Mouse (Mus musculus) CH12.LX (cell line): Measurements from ENCODE around the gene Nek4. TPM values are rescaled to one million over a fixed set of nuclear protein-coding genes. Genes with fewer than 3 reads are reported as not detected.

Source experiments
- DNase-seq: peaks from one replicate; pipeline ENCODE4 v3.0.0-alpha.2; 2013; ENCODE audit errors: extremely low read depth
- H3K27ac ChIP-seq: 2 replicates; pipeline ENCODE4 v1.5.1; 2012; ENCODE audit warnings: low read depth, mild to moderate bottlenecking, control low read depth, moderate library complexity; ENCODE audit not compliant: insufficient read depth
- H3K27me3 ChIP-seq: replicated peaks from 2 replicates; pipeline ENCODE3; 2012; ENCODE audit warnings: inconsistent platforms
- H3K36me3 ChIP-seq, 2 experiments: replicated peaks in 1 of 2; 2 replicates each; pipeline versions ENCODE3 to v1.6.1; 2012; ENCODE audit warnings: inconsistent platforms in 1 of 2, low read length in 1 of 2, mild to moderate bottlenecking in 1 of 2, mixed read lengths in 1 of 2, moderate library complexity in 1 of 2; ENCODE audit not compliant: control insufficient read depth in 1 of 2, insufficient read depth in 1 of 2
- H3K4me1 ChIP-seq, 2 experiments: 2 replicates each; pipeline ENCODE4 v1.6.1; 2012; ENCODE audit warnings: inconsistent platforms in 1 of 2, moderate library complexity in 1 of 2; ENCODE audit not compliant: insufficient read depth in 2 of 2, control insufficient read depth in 1 of 2
- H3K4me2 ChIP-seq: 2 replicates; pipeline ENCODE4 v1.6.1; 2012; ENCODE audit warnings: low read depth, mild to moderate bottlenecking, control low read depth; ENCODE audit not compliant: poor library complexity, insufficient read depth, severe bottlenecking
- H3K4me3 ChIP-seq, 3 experiments: fragments of 150-350 bp in 1 of 3; sonication (generic) in 1 of 3; replicated peaks in 1 of 3; 2 replicates each; pipeline versions ENCODE3 to v1.5.1; 2011 to 2012; ENCODE audit warnings: low read depth in 2 of 3, low read length in 2 of 3, mild to moderate bottlenecking in 2 of 3, moderate library complexity in 2 of 3, control low read depth in 1 of 3, improper control_type of control experiment in 1 of 3, inconsistent platforms in 1 of 3, mixed read lengths in 1 of 3; ENCODE audit not compliant: poor library complexity in 1 of 3
- H3K79me2 ChIP-seq: replicated peaks from 2 replicates; pipeline ENCODE4 v1.6.1; 2012; ENCODE audit warnings: mild to moderate bottlenecking, moderate library complexity; ENCODE audit not compliant: control insufficient read depth, poor library complexity, insufficient read depth, severe bottlenecking; ENCODE audit errors: extremely low read depth
- H3K9ac ChIP-seq: 2 replicates; pipeline ENCODE4 v1.6.1; 2012; ENCODE audit warnings: low read depth, mild to moderate bottlenecking, control low read depth, moderate library complexity; ENCODE audit not compliant: insufficient read depth
- H3K9me3 ChIP-seq: replicated peaks from 2 replicates; pipeline ENCODE3; 2012; ENCODE audit warnings: low read length, inconsistent platforms, mixed read lengths
- CTCF ChIP-seq, 2 experiments: IDR thresholded peaks in 1 of 2; conservative IDR thresholded peaks in 1 of 2; 2 replicates each; pipeline ENCODE4 v1.5.1; 2011 to 2012; ENCODE audit warnings: low read depth in 2 of 2, low read length in 2 of 2, improper control_type of control experiment in 1 of 2, inconsistent platforms in 1 of 2, mild to moderate bottlenecking in 1 of 2, moderate library complexity in 1 of 2
- ELF1 ChIP-seq: IDR thresholded peaks from 2 replicates; pipeline ENCODE4 v1.6.1; 2014; ENCODE audit warnings: low read depth, mild to moderate bottlenecking, inconsistent platforms, low read length, improper control_type of control experiment
- EP300 ChIP-seq: IDR thresholded peaks from 2 replicates; pipeline ENCODE4 v1.6.1; 2011; ENCODE audit warnings: low read length, improper control_type of control experiment
- ETS1 ChIP-seq: conservative IDR thresholded peaks from 2 replicates; pipeline ENCODE4 v1.6.1; 2012; ENCODE audit warnings: low read depth, mild to moderate bottlenecking, inconsistent platforms, low read length, improper control_type of control experiment, moderate library complexity
- HCFC1 ChIP-seq: IDR thresholded peaks from 2 replicates; pipeline ENCODE4 v1.6.1; 2012; ENCODE audit warnings: low read depth, mild to moderate bottlenecking, inconsistent platforms, low read length, improper control_type of control experiment
- JUN ChIP-seq: IDR thresholded peaks from 2 replicates; pipeline ENCODE4 v1.6.1; 2011; ENCODE audit warnings: low read depth, mild to moderate bottlenecking, low read length, improper control_type of control experiment, moderate library complexity; ENCODE audit not compliant: insufficient read depth
- JUND ChIP-seq: conservative IDR thresholded peaks from 2 replicates; pipeline ENCODE4 v1.6.1; 2011; ENCODE audit warnings: low read depth, low read length, improper control_type of control experiment
- KAT2A ChIP-seq: IDR thresholded peaks from 2 replicates; pipeline ENCODE4 v1.6.1; 2012; ENCODE audit warnings: low read length, improper control_type of control experiment, inconsistent platforms; ENCODE audit not compliant: insufficient replicate concordance
- MXI1 ChIP-seq: IDR thresholded peaks from 2 replicates; pipeline ENCODE4 v1.6.1; 2011; ENCODE audit warnings: mild to moderate bottlenecking, low read depth, low read length, improper control_type of control experiment
- MYC ChIP-seq: IDR thresholded peaks from 2 replicates; pipeline ENCODE4 v1.6.1; 2011; ENCODE audit warnings: low read depth, mild to moderate bottlenecking, improper control_type of control experiment, low read length
- NRF1 ChIP-seq: IDR thresholded peaks from 2 replicates; pipeline ENCODE4 v1.6.1; 2014; ENCODE audit warnings: low read depth, mild to moderate bottlenecking, inconsistent platforms, low read length, improper control_type of control experiment, moderate library complexity
- PAX5 ChIP-seq: IDR thresholded peaks from 2 replicates; pipeline ENCODE4 v1.6.1; 2012; ENCODE audit warnings: low read length, inconsistent platforms, mixed read lengths
- POLR2AphosphoS2 ChIP-seq: IDR thresholded peaks from 2 replicates; pipeline ENCODE4 v1.6.1; 2011; ENCODE audit warnings: low read depth, low read length, improper control_type of control experiment
- RCOR1 ChIP-seq: conservative IDR thresholded peaks from 2 replicates; pipeline ENCODE4 v1.6.1; 2012; ENCODE audit warnings: low read depth, mild to moderate bottlenecking, inconsistent platforms, low read length, improper control_type of control experiment
- TCF12 ChIP-seq: IDR thresholded peaks from 2 replicates; pipeline ENCODE4 v1.6.1; 2014; ENCODE audit warnings: low read depth, mild to moderate bottlenecking, inconsistent platforms, low read length, improper control_type of control experiment
- UBTF ChIP-seq: IDR thresholded peaks from 2 replicates; pipeline ENCODE4 v1.6.1; 2012; ENCODE audit warnings: low read depth, mild to moderate bottlenecking, inconsistent platforms, low read length, improper control_type of control experiment, moderate library complexity
- USF1 ChIP-seq: IDR thresholded peaks from 2 replicates; pipeline ENCODE4 v1.6.1; 2014; ENCODE audit warnings: low read depth, mild to moderate bottlenecking, inconsistent platforms, low read length, improper control_type of control experiment
- ZC3H11A ChIP-seq: IDR thresholded peaks from 2 replicates; pipeline ENCODE4 v1.6.1; 2012; ENCODE audit warnings: low read depth, mild to moderate bottlenecking, inconsistent platforms, low read length, improper control_type of control experiment
- ZKSCAN1 ChIP-seq: IDR thresholded peaks from 2 replicates; pipeline ENCODE4 v1.6.1; 2012; ENCODE audit warnings: low read depth, inconsistent platforms, low read length, improper control_type of control experiment, borderline replicate concordance
- ZNF384 ChIP-seq: IDR thresholded peaks from 2 replicates; pipeline ENCODE4 v1.6.1; 2012; ENCODE audit warnings: low read depth, low read length, improper control_type of control experiment, inconsistent platforms
- dilution Hi-C: fragments of 300-500 bp; cut with MboI; formaldehyde crosslinking; loops from 2 replicates; pipeline ENCODE4 v1.14.3; 2020; ENCODE audit warnings: low sequenced_read_pairs; ENCODE audit not compliant: extremely low pct_unique_long_range_greater_than_20kb, extremely low pct_ligation_motif_present
- in situ Hi-C: fragments of 300-500 bp; cut with MboI; formaldehyde crosslinking; loops from 3 replicates; pipeline ENCODE4 v1.14.3; 2019; ENCODE audit warnings: low sequenced_read_pairs, low pct_ligation_motif_present, low pct_unique_long_range_greater_than_20kb, mixed read lengths
- polyA plus RNA-seq: library from polyadenylated mRNA; unstranded; fragments of >175 nt; gene quantifications from 2 replicates; pipeline ENCODE4 v1.2.1, GENCODE M21; 2012; ENCODE audit warnings: low read depth; ENCODE audit not compliant: insufficient read length
- total RNA-seq, 2 experiments: library from RNA; depleted of rRNA; stranded (reverse); fragments of 300-350 nt in 1 of 2; fragments of >200 nt in 1 of 2; gene quantifications; 2 replicates each; pipeline ENCODE4 v1.2.3; 2012 to 2014

Nek4 gene
- total and polyA plus RNA-seq, 3 experiments: 17.1 to 18.3 (median 17.4) TPM

DNA sequence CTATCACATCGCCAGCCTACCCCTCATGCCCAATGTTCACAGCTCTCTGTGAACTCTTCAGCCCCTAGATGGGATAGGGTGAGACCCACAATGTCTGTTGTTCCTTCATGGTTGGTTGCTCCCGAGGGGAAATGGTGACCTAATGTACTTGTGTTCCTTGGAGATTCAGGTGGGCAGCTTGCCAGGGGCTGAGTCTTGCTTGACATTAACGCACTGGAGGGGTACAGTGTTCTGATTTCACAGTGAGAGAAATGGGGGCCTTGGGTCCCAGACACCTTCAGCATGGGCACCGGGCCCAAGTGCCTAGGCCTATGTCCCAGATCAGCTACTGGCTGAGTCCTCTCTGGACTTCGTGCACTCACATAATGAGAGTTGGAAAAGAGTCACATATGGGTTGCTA is 37.8 kb upstream of the Nek4 start:
- Histone ChIP-seq H3K27ac (no peak overlapping the region), H3K27me3 (peaks cover 3% of the 10 kb centered on the region), H3K9ac (no peak overlapping the region), H3K4me3 (no peak overlapping the region), H3K4me2 (no peak overlapping the region), H3K9me3 (no peaks in the 10 kb centered on the region), H3K4me1 (peaks cover 0 to 7% of the 10 kb centered on the region in 2 experiments; a peak in 2 of 4 replicates), H3K36me3 (no peaks in the 10 kb centered on the region), H3K79me2 (no peaks in the 10 kb centered on the region)
- in situ Hi-C loops: no loop called here
- dilution Hi-C loops: no loop called here
- DNase-seq: no peak
- TF ChIP-seq PAX5: no peak
- TF ChIP-seq USF1: no peak
- TF ChIP-seq ZNF384: no peak
- no peak for TF ChIP-seq MXI1
- TF ChIP-seq NRF1: no peak
- no peak for TF ChIP-seq RCOR1
- no peak for TF ChIP-seq ZC3H11A
- no peak for TF ChIP-seq ZKSCAN1
- TF ChIP-seq POLR2AphosphoS2: no peak
- TF ChIP-seq ELF1: no peak
- no peak for TF ChIP-seq EP300
- no peak for TF ChIP-seq UBTF
- TF ChIP-seq JUND: no peak
- no peak for TF ChIP-seq KAT2A
- TF ChIP-seq JUN: no peak
- no peak for TF ChIP-seq TCF12
- TF ChIP-seq CTCF (conservative IDR thresholded peaks at IDR 0.05 in 1 of 2, IDR thresholded peaks at IDR 0.05 in 1 of 2; ENCODE audit: low read depth in 2 of 2, low read length in 2 of 2): no peak
- no peak for TF ChIP-seq ETS1
- TF ChIP-seq MYC: no peak
- TF ChIP-seq HCFC1: no peak

DNA sequence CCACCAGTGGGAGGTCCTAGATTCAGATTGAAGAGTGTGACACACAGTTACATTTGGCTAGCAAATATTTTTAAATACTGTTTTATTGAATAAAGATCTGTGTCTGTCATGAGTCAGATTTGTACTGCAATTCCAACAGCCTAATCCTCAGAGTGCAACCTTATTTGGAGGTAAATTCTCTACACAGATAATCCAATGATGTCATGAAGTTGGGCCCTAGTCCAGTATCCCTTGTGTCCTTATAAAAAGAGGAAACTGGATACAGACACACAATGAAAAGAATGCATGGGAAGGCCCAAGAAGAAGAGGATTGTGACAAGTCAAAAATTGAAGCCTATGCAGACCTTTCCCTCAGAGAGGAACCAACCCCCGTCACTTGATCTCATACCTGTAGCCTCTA is 34.7 kb upstream of the Nek4 start:
- no peak overlapping the region for H3K9ac ChIP-seq
- TF ChIP-seq JUND: no peak
- DNase-seq: no peak
- no peaks in the 10 kb centered on the region for H3K79me2 ChIP-seq
- H3K4me3 ChIP-seq: no peak overlapping the region
- H3K27me3 ChIP-seq: peaks cover 19% of the 10 kb centered on the region
- in situ Hi-C loops: no loop called here
- H3K36me3 ChIP-seq: no peaks in the 10 kb centered on the region
- H3K9me3 ChIP-seq: no peaks in the 10 kb centered on the region
- H3K4me2 ChIP-seq: no peak overlapping the region
- no peak overlapping the region for H3K27ac ChIP-seq
- peaks cover 0 to 14% of the 10 kb centered on the region in 2 experiments; a peak in 2 of 4 replicates for H3K4me1 ChIP-seq
- dilution Hi-C loops: no loop called here
